Mouse (Mus musculus) heart, embryonic 14.5 days (tissue): ENCODE data around the gene Myh7b. TPM values are rescaled to one million over a fixed set of nuclear protein-coding genes. Genes with fewer than 3 reads are reported as not detected.
A peak's percentile ranks its signal among the peaks of the same experiment; 100 is the strongest.

ENCODE experiments used
- ATAC-seq: fragments of 200-750 bp; cut with Nextera tagmentation; 2 replicates; pipeline ENCODE4 v1.8.0; 2017; ENCODE audit warnings: low read depth, moderate TSS enrichment; ENCODE audit not compliant: insufficient number of reproducible peaks, insufficient read depth, low FRiP score
- H3K27ac ChIP-seq, 2 experiments: fragments of 200-500 bp in 1 of 2; fragments of 300-500 bp in 1 of 2; sonication (generic) in 1 of 2; replicated peaks in 1 of 2; 2 replicates each; pipeline ENCODE4 v1.5.1; 2012 to 2014; ENCODE audit warnings: low read depth in 2 of 2, low read length in 2 of 2, control low read depth in 1 of 2, mild to moderate bottlenecking in 1 of 2, mixed read lengths in 1 of 2; ENCODE audit not compliant: control insufficient read depth in 1 of 2, insufficient read depth in 1 of 2
- H3K27me3 ChIP-seq: fragments of 300-500 bp; sonication (generic); 2 replicates; pipeline ENCODE4 v1.6.1; 2014; ENCODE audit warnings: mild to moderate bottlenecking, low read length, control low read depth; ENCODE audit not compliant: control insufficient read depth, insufficient read depth
- H3K36me3 ChIP-seq: fragments of 300-500 bp; sonication (generic); 2 replicates; pipeline ENCODE4 v1.6.1; 2014; ENCODE audit warnings: mild to moderate bottlenecking, control low read depth, low read length, mixed read lengths; ENCODE audit not compliant: control insufficient read depth, insufficient read depth
- H3K4me1 ChIP-seq, 2 experiments: fragments of 200-500 bp in 1 of 2; fragments of 300-500 bp in 1 of 2; sonication (generic) in 1 of 2; 2 replicates each; pipeline ENCODE4 v1.6.1; 2012 to 2014; ENCODE audit warnings: low read length in 2 of 2, control low read depth in 1 of 2, mixed read lengths in 1 of 2; ENCODE audit not compliant: control insufficient read depth in 2 of 2, insufficient read depth in 2 of 2
- H3K4me2 ChIP-seq: fragments of 300-500 bp; sonication (generic); 2 replicates; pipeline ENCODE4 v1.6.1; 2014; ENCODE audit warnings: mild to moderate bottlenecking, low read length
- H3K4me3 ChIP-seq, 2 experiments: fragments of 200-500 bp in 1 of 2; fragments of 300-500 bp in 1 of 2; sonication (generic) in 1 of 2; 2 replicates each; pipeline ENCODE4 v1.5.1; 2012 to 2014; ENCODE audit warnings: low read length in 2 of 2, mild to moderate bottlenecking in 2 of 2, control low read depth in 1 of 2, low read depth in 1 of 2, moderate library complexity in 1 of 2; ENCODE audit not compliant: control insufficient read depth in 1 of 2, insufficient read depth in 1 of 2
- H3K9ac ChIP-seq: fragments of 300-500 bp; sonication (generic); 2 replicates; pipeline ENCODE4 v1.6.1; 2014; ENCODE audit warnings: mild to moderate bottlenecking, low read length
- H3K9me3 ChIP-seq: fragments of 300-500 bp; sonication (generic); 2 replicates; pipeline ENCODE4 v1.6.1; 2016; ENCODE audit warnings: low read length, control low read depth; ENCODE audit not compliant: control insufficient read depth
- WGBS: fragments of 180-500 bp; shearing (Covaris S2); extraction: QIAGEN DNeasy Blood & Tissue Kit; methylation state at CpG from one replicate; pipeline ENCODE4 v1.1.7; 2014; 5-methylcytosine and 5-hydroxymethylcytosine counted together
- polyA plus RNA-seq: library from polyadenylated mRNA; unstranded; fragments of >200 nt; fragmentation: Nextera tagmentation; extraction: Ambion mirVana; gene quantifications from 2 replicates; pipeline ENCODE4 v1.2.1, GENCODE M21; 2014

Gene Myh7b
- polyA plus RNA-seq, 1 experiment from 2014 or later = 27.3 TPM

DNA sequence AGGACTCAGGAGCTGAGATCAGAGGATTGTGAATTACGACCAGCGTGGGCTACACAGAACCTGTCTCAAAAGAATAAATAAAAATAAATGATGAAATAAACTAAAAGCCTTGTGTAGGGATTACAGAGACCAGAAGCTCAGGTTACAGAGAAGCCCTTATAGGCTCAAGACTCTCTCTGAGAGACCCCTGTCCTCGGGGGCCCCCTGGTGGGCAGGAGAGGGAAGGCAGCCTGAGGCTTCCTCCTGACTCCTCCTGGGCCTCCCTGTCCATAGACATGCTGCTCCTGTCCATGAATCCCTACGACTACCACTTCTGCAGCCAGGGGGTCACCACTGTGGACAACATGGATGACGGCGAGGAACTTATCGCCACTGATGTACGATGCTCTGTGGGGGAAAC lies 8.8 kb downstream of the Myh7b start:
- Histone ChIP-seq H3K36me3 (peaks cover 100% of the 10 kb centered on the region), H3K4me1 (0 out of 4 replicates have a peak, but pooled peaks cover 0 to 3% of the 10 kb centered on the region in 2 experiments), H3K27ac (no peak overlapping the region), H3K27me3 (no peaks in the 10 kb centered on the region), H3K9ac (no peak overlapping the region), H3K4me3 (no peak overlapping the region), H3K9me3 (no peaks in the 10 kb centered on the region), H3K4me2 (no peak overlapping the region)
- 18% methylated on average over 8 of the region's 8 CpGs for WGBS
- 0 out of 2 replicates have a peak, but pooled peaks have one; percentile 35 for ATAC-seq

DNA sequence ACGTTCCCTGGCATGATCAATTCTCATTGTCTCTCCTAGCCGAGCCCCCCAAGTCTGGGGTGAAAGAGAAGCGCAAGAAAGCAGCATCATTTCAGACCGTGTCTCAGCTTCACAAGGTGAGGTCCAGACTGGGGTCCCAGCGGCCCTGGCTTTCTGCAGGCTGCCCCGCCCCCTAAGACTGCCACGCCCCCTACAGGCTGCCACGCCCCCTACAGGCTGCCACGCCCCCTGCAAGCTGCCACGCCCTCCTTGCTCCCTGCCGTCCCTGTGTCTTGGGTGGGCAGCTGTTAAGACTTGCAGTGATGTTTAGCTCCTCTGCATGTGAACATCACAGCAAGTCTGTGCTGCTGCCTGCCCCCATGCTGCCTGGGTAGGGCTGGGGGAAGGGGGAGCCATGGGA lies 11.6 kb downstream of the Myh7b start:
- Histone ChIP-seq H3K4me3 (no peak overlapping the region), H3K27ac (no peak overlapping the region), H3K4me1 (no peaks in the 10 kb centered on the region), H3K9me3 (no peaks in the 10 kb centered on the region), H3K9ac (no peak overlapping the region), H3K4me2 (no peak overlapping the region), H3K27me3 (no peaks in the 10 kb centered on the region), H3K36me3 (peaks cover 100% of the 10 kb centered on the region)
- 36% methylated on average over 11 of the region's 11 CpGs for WGBS
- ATAC-seq = no peak

DNA sequence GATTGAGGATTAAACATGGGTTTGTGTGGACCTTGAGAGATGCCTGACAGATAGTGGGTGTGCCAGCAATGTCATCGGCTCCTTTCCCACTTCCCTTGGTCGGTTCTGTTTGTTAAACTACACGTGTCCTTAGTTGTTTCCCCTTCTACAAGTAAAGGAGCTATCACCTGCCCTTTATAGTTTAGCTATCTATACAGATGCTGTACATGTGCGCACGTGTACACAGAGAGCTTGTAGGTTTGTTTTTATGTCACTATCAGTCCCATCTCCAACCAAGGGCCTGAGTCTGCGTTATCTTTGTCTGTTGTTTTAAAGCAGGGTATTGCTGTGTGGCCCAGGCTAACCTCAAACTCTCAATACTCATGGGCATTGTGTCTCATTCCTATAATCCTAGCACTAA lies 13.0 kb downstream of the Myh7b start:
- 83% methylated on average over 6 of the region's 6 CpGs for whole genome bisulfite sequencing
- Histone ChIP-seq H3K9ac (no peak overlapping the region), H3K4me3 (no peak overlapping the region), H3K9me3 (no peaks in the 10 kb centered on the region), H3K36me3 (peaks cover 100% of the 10 kb centered on the region), H3K27me3 (0 out of 2 replicates have a peak, but pooled peaks cover 5% of the 10 kb centered on the region), H3K27ac (no peak overlapping the region), H3K4me1 (no peaks in the 10 kb centered on the region), H3K4me2 (no peak overlapping the region)
- ATAC-seq = no peak

DNA sequence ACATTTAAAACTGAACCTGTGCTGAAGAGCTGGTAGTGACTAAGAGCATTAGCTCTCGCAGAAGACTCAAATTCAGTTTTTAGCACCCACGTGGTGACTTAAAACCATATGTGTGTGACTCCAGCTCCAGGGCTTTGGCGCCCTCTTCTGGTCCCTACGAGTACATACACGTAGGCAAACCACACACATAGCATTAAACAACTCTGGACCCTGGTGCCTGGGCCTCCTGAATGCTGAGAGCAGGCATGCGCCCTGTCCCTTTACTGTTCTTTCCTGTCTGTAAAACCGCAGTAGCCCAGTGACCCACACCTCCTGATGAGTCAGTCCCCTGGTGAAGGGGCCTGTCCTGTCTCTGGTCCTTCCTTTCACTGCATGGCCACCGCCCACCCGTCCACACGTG lies 13.7 kb downstream of the Myh7b start:
- Histone ChIP-seq H3K27me3 (peaks cover 10% of the 10 kb centered on the region; the same call in 1 of the 2 replicates), H3K4me2 (no peak overlapping the region), H3K36me3 (peaks cover 100% of the 10 kb centered on the region), H3K27ac (no peak overlapping the region), H3K9ac (no peak overlapping the region), H3K4me3 (no peak overlapping the region), H3K9me3 (no peaks in the 10 kb centered on the region), H3K4me1 (peaks cover 0 to 5% of the 10 kb centered on the region in 2 experiments; a peak in 1 of 4 replicates)
- ATAC-seq = no peak
- 42% methylated on average over 10 of the region's 10 CpGs for WGBS

DNA sequence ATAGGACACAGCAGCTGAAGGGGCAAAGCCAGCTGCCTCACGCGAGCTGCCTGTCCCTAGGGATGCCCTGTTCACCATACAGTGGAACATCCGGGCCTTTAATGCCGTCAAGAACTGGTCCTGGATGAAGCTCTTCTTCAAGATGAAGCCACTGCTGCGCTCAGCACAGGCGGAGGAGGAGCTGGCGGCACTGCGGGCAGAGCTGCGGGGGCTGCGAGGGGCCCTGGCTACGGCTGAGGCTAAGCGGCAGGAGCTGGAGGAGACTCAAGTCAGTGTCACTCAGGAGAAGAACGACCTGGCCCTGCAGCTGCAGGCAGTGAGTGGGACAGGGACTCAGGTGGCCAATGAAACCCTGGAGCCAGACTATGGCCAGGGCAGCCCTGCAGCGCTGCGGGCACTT lies 15.3 kb downstream of the Myh7b start:
- 62% methylated on average over 15 of the region's 15 CpGs for WGBS

DNA sequence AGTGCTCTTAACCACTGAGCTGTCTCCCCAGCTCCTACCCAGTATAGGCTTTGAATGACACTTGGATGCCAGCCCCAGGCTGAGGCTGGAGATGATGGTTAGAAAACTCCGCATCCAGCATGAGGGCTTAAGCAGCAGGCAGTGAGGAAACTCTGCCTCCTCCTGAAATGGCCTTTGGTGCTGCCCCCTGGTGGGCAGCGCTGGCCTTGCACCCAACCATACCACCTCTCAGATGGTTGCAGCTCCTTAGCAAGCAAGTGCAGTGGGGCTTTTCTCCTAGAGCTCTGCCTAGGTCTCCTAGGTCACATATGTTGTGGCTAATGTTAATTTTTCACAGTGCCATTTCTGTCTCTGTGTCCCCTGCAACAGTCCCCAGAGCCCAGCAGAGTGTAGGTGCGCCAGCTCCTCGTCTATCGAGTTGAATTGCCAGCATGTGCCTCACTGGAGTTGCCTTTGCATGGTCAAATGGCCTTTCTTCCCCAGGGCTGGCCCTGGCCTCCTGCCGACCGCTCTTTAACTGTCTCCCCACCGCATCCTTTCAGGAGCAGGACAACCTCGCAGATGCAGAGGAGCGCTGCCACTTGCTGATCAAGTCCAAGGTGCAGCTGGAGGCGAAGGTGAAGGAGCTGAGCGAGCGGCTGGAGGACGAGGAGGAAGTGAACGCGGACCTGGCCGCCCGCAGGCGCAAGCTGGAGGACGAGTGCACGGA lies 16.2 kb downstream of the Myh7b start:
- 59% methylated on average over 21 of the region's 21 CpGs for WGBS

More for the DNA sequence above, 15.3 kb downstream of the Myh7b start:
- peaks cover 16% of the 10 kb centered on the region; the same call in 1 of the 2 replicates for H3K27me3 ChIP-seq
- H3K9me3 ChIP-seq = no peaks in the 10 kb centered on the region
- H3K4me2 ChIP-seq = no peak overlapping the region
- H3K27ac ChIP-seq = no peak overlapping the region
- no peak overlapping the region for H3K4me3 ChIP-seq
- peaks cover 100% of the 10 kb centered on the region for H3K36me3 ChIP-seq
- H3K9ac ChIP-seq = no peak overlapping the region
- peaks cover 0 to 5% of the 10 kb centered on the region in 2 experiments; a peak in 1 of 4 replicates for H3K4me1 ChIP-seq
- ATAC-seq = no peak

DNA sequence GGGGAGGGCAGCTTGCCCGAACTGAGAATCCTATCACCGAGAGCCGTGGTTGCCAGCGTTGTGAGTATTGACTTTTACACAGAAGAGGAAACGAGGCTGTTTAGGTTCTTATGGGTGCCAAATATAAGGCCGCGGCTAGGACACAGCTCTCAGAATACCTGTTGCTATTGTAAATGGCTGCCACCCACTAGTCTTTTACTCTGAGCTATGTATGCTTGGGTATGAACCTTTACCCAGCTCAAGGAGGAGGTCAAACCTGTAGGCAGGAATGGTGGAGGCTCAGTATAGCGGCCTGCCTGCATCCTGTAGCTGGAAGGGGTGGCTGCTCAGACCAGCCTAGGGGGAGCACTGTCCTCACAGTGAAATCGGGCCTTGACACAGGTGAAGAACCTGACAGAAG lies 17.1 kb downstream of the Myh7b start:
- Histone ChIP-seq H3K9ac (no peak overlapping the region), H3K36me3 (peaks cover 100% of the 10 kb centered on the region), H3K4me2 (no peak overlapping the region), H3K27me3 (peaks cover 16% of the 10 kb centered on the region; the same call in 1 of the 2 replicates), H3K4me1 (peaks cover 0 to 5% of the 10 kb centered on the region in 2 experiments; a peak in 1 of 4 replicates), H3K9me3 (no peaks in the 10 kb centered on the region), H3K4me3 (no peak overlapping the region), H3K27ac (no peak overlapping the region)
- ATAC-seq = no peak
- 87% methylated on average over 9 of the region's 9 CpGs for WGBS

More for the DNA sequence above, 16.2 kb downstream of the Myh7b start:
- H3K9me3 ChIP-seq = no peaks in the 10 kb centered on the region
- H3K27me3 ChIP-seq = peaks cover 16% of the 10 kb centered on the region; the same call in 1 of the 2 replicates
- no peak for ATAC-seq
- peaks cover 100% of the 10 kb centered on the region for H3K36me3 ChIP-seq
- H3K9ac ChIP-seq = no peak overlapping the region
- no peak overlapping the region for H3K4me2 ChIP-seq
- H3K4me3 ChIP-seq = no peak overlapping the region
- no peak overlapping the region for H3K27ac ChIP-seq
- H3K4me1 ChIP-seq = peaks cover 0 to 5% of the 10 kb centered on the region in 2 experiments; a peak in 1 of 4 replicates
